Mouse (Mus musculus) intestine, embryonic 15.5 days (tissue): ENCODE data around the gene Ulk1. TPM values are rescaled to one million over a fixed set of nuclear protein-coding genes. Genes with fewer than 3 reads are reported as not detected.
"Not testable (repeated sequence)": the region's sequence is repeated elsewhere in the genome, so short reads cannot be mapped to it uniquely, and the experiment has no call there.

Source experiments
- ATAC-seq: fragments of 200-750 bp; cut with Nextera tagmentation; 2 replicates; pipeline ENCODE4 v1.8.0; 2017; ENCODE audit warnings: moderate TSS enrichment, moderate library complexity
- H3K27ac ChIP-seq: fragments of 300-500 bp; sonication (generic); 2 replicates; pipeline ENCODE4 v1.5.1; 2015; ENCODE audit warnings: mild to moderate bottlenecking, inconsistent platforms
- H3K27me3 ChIP-seq: fragments of 300-500 bp; sonication (generic); replicated peaks from 2 replicates; pipeline ENCODE4 v1.6.1; 2015; ENCODE audit warnings: inconsistent platforms
- H3K36me3 ChIP-seq: fragments of 300-500 bp; sonication (generic); 2 replicates; pipeline ENCODE4 v1.6.1; 2015; ENCODE audit warnings: inconsistent platforms
- H3K4me1 ChIP-seq: fragments of 300-500 bp; sonication (generic); replicated peaks from 2 replicates; pipeline ENCODE4 v1.6.1; 2015; ENCODE audit warnings: inconsistent platforms
- H3K4me2 ChIP-seq: fragments of 300-500 bp; sonication (generic); replicated peaks from 2 replicates; pipeline ENCODE4 v1.6.1; 2015; ENCODE audit warnings: mild to moderate bottlenecking, inconsistent platforms
- H3K4me3 ChIP-seq: fragments of 300-500 bp; sonication (generic); replicated peaks from 2 replicates; pipeline ENCODE4 v1.5.1; 2015; ENCODE audit warnings: inconsistent platforms
- H3K9ac ChIP-seq: fragments of 300-500 bp; sonication (generic); 2 replicates; pipeline ENCODE4 v1.6.1; 2015; ENCODE audit warnings: inconsistent platforms
- H3K9me3 ChIP-seq: fragments of 300-500 bp; sonication (generic); 2 replicates; pipeline ENCODE4 v1.6.1; 2016; ENCODE audit warnings: inconsistent platforms
- WGBS: fragments of 180-500 bp; shearing (Covaris S2); methylation state at CpG from one replicate; pipeline ENCODE4 v1.1.7; 2015; 5-methylcytosine and 5-hydroxymethylcytosine counted together
- polyA plus RNA-seq: library from polyadenylated mRNA; unstranded; fragments of >200 nt; fragmentation: Nextera tagmentation; extraction: Ambion mirVana; gene quantifications from 2 replicates; pipeline ENCODE4 v1.2.1, GENCODE M21; 2015

The Ulk1 gene
- polyA plus RNA-seq, 1 experiment from 2014 or later, result 10.3 TPM

- H3K4me1 ChIP-seq, result peaks cover 6% of the 10 kb centered on the region
- H3K27me3 ChIP-seq, result no peaks in the 10 kb centered on the region
- H3K4me3 ChIP-seq, result no peak overlapping the region
- no peak overlapping the region for H3K27ac ChIP-seq
- ATAC-seq, result no peak
- 87% methylated on average over 2 of the region's 2 CpGs for WGBS
- H3K4me2 ChIP-seq, result no peak overlapping the region
- H3K36me3 ChIP-seq, result peaks cover 25% of the 10 kb centered on the region
- H3K9me3 ChIP-seq, result no peaks in the 10 kb centered on the region
- no peak overlapping the region for H3K9ac ChIP-seq
These were observed 33.8 kb downstream of the Ulk1 start for GRCm38 (mm10) chr5:110776141-110776540.

GRCm38 (mm10) chr5:110774511-110774910 lies 35.4 kb downstream of the Ulk1 start:
- no peak overlapping the region for H3K4me2 ChIP-seq
- no peak for ATAC-seq
- H3K9ac ChIP-seq, result no peak overlapping the region
- no peak overlapping the region for H3K4me3 ChIP-seq
- 94% methylated on average over 11 of the region's 11 CpGs for WGBS
- peaks cover 25% of the 10 kb centered on the region for H3K36me3 ChIP-seq
- no peaks in the 10 kb centered on the region for H3K9me3 ChIP-seq
- H3K27ac ChIP-seq, result no peak overlapping the region
- peaks cover 4% of the 10 kb centered on the region for H3K4me1 ChIP-seq
- H3K27me3 ChIP-seq, result no peaks in the 10 kb centered on the region

GRCm38 (mm10) chr5:110772945-110773344 lies 37.0 kb downstream of the Ulk1 start:
- not testable (repeated sequence) for ATAC-seq, H3K4me3 ChIP-seq, H3K9me3 ChIP-seq, H3K9ac ChIP-seq, H3K27me3 ChIP-seq, H3K4me2 ChIP-seq, H3K27ac ChIP-seq
- 96% methylated on average over 10 of the region's 10 CpGs for WGBS
- Histone ChIP-seq H3K4me1 (peaks cover 10% of the 10 kb centered on the region), H3K36me3 (peaks cover 25% of the 10 kb centered on the region)

- WGBS, result under 1% methylated on average over 83 of the region's 83 CpGs
- Histone ChIP-seq H3K9ac (peak within 1 kb of the TSS; percentile 96), H3K27ac (peak within 1 kb of the TSS; percentile 97), H3K27me3 (no peaks in the 10 kb centered on the region), H3K9me3 (no peaks in the 10 kb centered on the region), H3K36me3 (peaks cover 18% of the 10 kb centered on the region), H3K4me1 (peaks cover 10% of the 10 kb centered on the region), H3K4me2 (peak within 1 kb of the TSS; percentile 55), H3K4me3 (peak within 1 kb of the TSS; percentile 86)
- ATAC-seq, result peak; percentile 98
These were observed 39.3 kb downstream of the Ulk1 start, which contains the start of gene Ep400 for GRCm38 (mm10) chr5:110770448-110771158. Gene Ep400, minus strand, starts transcription at chr5:110770717.

- peak; percentile 72 for ATAC-seq
These were observed 39.9 kb downstream of the Ulk1 start for GRCm38 (mm10) chr5:110770031-110770445.

GRCm38 (mm10) chr5:110769272-110769671 lies 40.6 kb downstream of the Ulk1 start:
- no peaks in the 10 kb centered on the region for H3K27me3 ChIP-seq
- WGBS, result 54% methylated on average over 4 of the region's 4 CpGs
- no peak for ATAC-seq
- H3K36me3 ChIP-seq, result peaks cover 6% of the 10 kb centered on the region
- peak overlapping the region; percentile 55 for H3K4me2 ChIP-seq
- H3K9me3 ChIP-seq, result no peaks in the 10 kb centered on the region
- H3K27ac ChIP-seq, result no peak overlapping the region
- H3K4me1 ChIP-seq, result peaks cover 10% of the 10 kb centered on the region
- H3K4me3 ChIP-seq, result peak overlapping the region; percentile 86
- peak overlapping the region; percentile 96 for H3K9ac ChIP-seq

More at GRCm38 (mm10) chr5:110770031-110770445, 39.9 kb downstream of the Ulk1 start:
- peaks cover 10% of the 10 kb centered on the region for H3K4me1 ChIP-seq
- peak overlapping the region; percentile 97 for H3K27ac ChIP-seq
- H3K9me3 ChIP-seq, result no peaks in the 10 kb centered on the region
- H3K4me3 ChIP-seq, result peak overlapping the region; percentile 86
- H3K27me3 ChIP-seq, result no peaks in the 10 kb centered on the region
- H3K9ac ChIP-seq, result peak overlapping the region; percentile 96
- H3K36me3 ChIP-seq, result peaks cover 13% of the 10 kb centered on the region
- H3K4me2 ChIP-seq, result peak overlapping the region; percentile 55
- WGBS, result 0% methylated on average over 53 of the region's 58 CpGs

GRCm38 (mm10) chr5:110763890-110764289 lies 46.0 kb downstream of the Ulk1 start:
- no peak for ATAC-seq
- H3K4me1 ChIP-seq, result 0 out of 2 replicates have a peak, but pooled peaks cover 5% of the 10 kb centered on the region
- H3K9ac ChIP-seq, result no peak overlapping the region
- H3K4me3 ChIP-seq, result no peak overlapping the region
- H3K36me3 ChIP-seq, result no peaks in the 10 kb centered on the region
- no peaks in the 10 kb centered on the region for H3K9me3 ChIP-seq
- H3K27me3 ChIP-seq, result no peaks in the 10 kb centered on the region
- no peak overlapping the region for H3K27ac ChIP-seq
- H3K4me2 ChIP-seq, result no peak overlapping the region
- 94% methylated on average over 8 of the region's 8 CpGs for WGBS

GRCm38 (mm10) chr5:110745021-110745420 lies 64.9 kb downstream of the Ulk1 start:
- H3K4me2 ChIP-seq, result no peak overlapping the region
- no peaks in the 10 kb centered on the region for H3K36me3 ChIP-seq
- WGBS, result 75% methylated on average over 1 of the region's 1 CpGs
- H3K9me3 ChIP-seq, result no peaks in the 10 kb centered on the region
- H3K9ac ChIP-seq, result no peak overlapping the region
- H3K27me3 ChIP-seq, result no peaks in the 10 kb centered on the region
- H3K27ac ChIP-seq, result no peak overlapping the region
- H3K4me1 ChIP-seq, result no peaks in the 10 kb centered on the region
- ATAC-seq, result no peak
- no peak overlapping the region for H3K4me3 ChIP-seq

- 91% methylated on average over 7 of the region's 7 CpGs for WGBS
- Histone ChIP-seq H3K27me3 (no peaks in the 10 kb centered on the region), H3K27ac (no peak overlapping the region), H3K4me1 (no peaks in the 10 kb centered on the region), H3K9me3 (no peaks in the 10 kb centered on the region), H3K4me2 (no peak overlapping the region), H3K9ac (no peak overlapping the region), H3K4me3 (no peak overlapping the region), H3K36me3 (peaks cover 34% of the 10 kb centered on the region)
- ATAC-seq, result no peak
These were observed 70.2 kb downstream of the Ulk1 start for GRCm38 (mm10) chr5:110739496-110740275.

- Histone ChIP-seq H3K4me2 (no peak overlapping the region), H3K4me1 (no peaks in the 10 kb centered on the region), H3K27me3 (no peaks in the 10 kb centered on the region), H3K9me3 (no peaks in the 10 kb centered on the region), H3K9ac (no peak overlapping the region), H3K4me3 (no peak overlapping the region), H3K36me3 (peaks cover 54% of the 10 kb centered on the region), H3K27ac (no peak overlapping the region)
- ATAC-seq, result no peak
- WGBS, result 88% methylated on average over 1 of the region's 1 CpGs
These were observed 74.3 kb downstream of the Ulk1 start for GRCm38 (mm10) chr5:110735606-110736005.
